Mouse (Mus musculus): Measurements from ENCODE around the gene Selenow. TPM values are rescaled to one million over a fixed set of nuclear protein-coding genes. Genes with fewer than 3 reads are reported as not detected.
A peak's percentile ranks its signal among the peaks of the same experiment; 100 is the strongest.
"Not testable (repeated sequence)": the region's sequence is repeated elsewhere in the genome, so short reads cannot be mapped to it uniquely, and the experiment has no call there.

Gene Selenow
- polyA plus RNA-seq, 1 experiment from 2014 or later = 550 TPM

- peak; percentile 97 for DNase-seq (ENCODE audit: low spot score)
Measured at GRCm38 (mm10) chr7:15945721-15946536, 23.7 kb upstream of the Selenow start, which contains the start of gene Nop53. Nop53 (minus strand) TSS chr7:15946074.

- no peak for DNase-seq (ENCODE audit: low spot score)
Measured at GRCm38 (mm10) chr7:15945211-15945610, 23.0 kb upstream of the Selenow start.

GRCm38 (mm10) chr7:15944311-15944710, 22.1 kb upstream of the Selenow start:
- no peak for DNase-seq (ENCODE audit: low spot score)

- DNase-seq (ENCODE audit: low spot score) = no peak
Measured at GRCm38 (mm10) chr7:15938621-15939020, 16.4 kb upstream of the Selenow start.

GRCm38 (mm10) chr7:15937491-15937890, 15.3 kb upstream of the Selenow start:
- DNase-seq (ENCODE audit: low spot score) = no peak

- DNase-seq (ENCODE audit: low spot score) = no peak
Measured at GRCm38 (mm10) chr7:15933437-15934359, 11.5 kb upstream of the Selenow start.

DNA sequence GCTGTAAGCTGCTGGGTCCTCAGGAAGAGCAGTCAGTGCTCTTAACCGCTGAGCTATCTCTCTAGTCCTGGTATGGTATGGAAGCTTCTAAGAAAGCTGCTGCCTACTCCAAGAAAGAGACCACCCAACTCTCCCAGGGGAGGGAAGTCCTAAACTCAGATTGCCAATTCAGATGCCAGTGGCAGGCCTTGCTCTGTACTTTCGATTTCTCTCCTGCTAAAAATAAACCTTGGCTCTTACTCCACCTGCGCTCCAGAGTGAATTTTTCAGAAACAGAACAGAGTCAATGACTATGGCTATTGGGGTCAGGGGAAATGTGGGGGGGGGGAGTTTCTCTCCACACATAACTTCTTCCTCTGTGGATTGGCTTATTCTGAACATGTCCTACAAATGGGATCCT, 9.4 kb upstream of the Selenow start:
- DNase-seq (ENCODE audit: low spot score) = no peak

- no peak for DNase-seq (ENCODE audit: low spot score)
Measured at GRCm38 (mm10) chr7:15930543-15930942, 8.3 kb upstream of the Selenow start.

GRCm38 (mm10) chr7:15929910-15930309, 7.7 kb upstream of the Selenow start:
- DNase-seq (ENCODE audit: low spot score) = peak; percentile 59

DNA sequence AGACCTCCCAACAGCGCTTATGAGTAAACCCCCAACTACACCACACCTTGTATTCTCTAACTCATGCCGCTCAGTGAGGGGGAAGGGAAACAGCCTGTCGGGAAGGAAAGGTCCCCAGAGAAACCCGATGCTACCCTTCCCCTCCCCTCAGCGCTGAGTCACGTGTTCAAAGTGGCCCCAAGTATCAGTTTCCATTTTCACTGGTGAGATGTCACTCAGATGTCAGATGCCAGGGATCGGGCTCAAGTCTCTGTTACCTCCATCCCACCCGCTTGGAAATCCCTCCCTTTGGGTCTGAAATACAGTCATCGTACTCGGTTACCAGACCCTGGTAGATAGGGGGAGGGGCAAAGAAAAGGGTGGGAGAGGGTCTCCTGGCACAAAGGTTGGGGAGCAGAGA, 406 bp downstream of the Selenow start:
- peak; percentile 63 for DNase-seq (ENCODE audit: low spot score)

GRCm38 (mm10) chr7:15920645-15921190, 1.5 kb downstream of the Selenow start:
- no peak for DNase-seq (ENCODE audit: low spot score)

DNA sequence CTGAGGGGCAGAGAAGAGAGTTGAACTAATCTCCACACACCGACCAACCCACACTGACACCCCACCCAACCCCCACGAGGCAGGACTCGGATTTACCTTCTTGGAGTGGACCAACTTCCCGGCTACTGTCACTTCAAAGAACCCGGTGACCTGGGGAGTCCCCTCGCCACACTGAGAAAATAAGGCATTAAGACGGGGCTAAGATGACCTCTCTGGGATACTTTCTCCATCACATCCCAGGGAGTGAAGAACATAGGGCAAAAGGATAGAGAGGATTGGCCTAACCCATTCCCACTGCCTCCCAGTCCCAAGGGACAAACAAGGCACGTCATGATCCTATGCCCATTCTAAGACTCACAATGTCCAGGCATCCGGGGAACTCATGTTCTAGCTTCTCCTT, 2.3 kb downstream of the Selenow start:
- no peak for DNase-seq (ENCODE audit: low spot score)

- DNase-seq (ENCODE audit: low spot score) = no peak
Measured at GRCm38 (mm10) chr7:15918371-15918770, 3.8 kb downstream of the Selenow start.

DNA sequence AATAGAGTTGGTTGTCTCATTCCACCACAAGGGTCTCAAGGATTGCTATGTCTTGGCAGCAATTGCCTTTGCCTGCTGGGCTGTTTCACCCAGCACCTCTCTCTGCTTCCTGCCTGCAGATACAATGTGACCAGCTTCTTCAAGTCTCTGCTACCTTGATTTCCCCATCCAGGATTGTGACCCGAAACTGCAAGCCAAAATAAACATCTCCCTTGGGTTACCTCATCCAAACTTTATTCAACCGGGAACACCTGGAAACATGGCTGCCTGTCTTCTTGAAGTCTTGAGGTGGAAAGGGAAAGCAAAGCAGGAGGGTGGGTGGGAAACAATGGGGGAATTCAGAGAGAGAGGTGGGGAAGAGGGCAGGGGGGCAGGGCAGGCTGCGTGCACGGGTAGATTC, 5.2 kb downstream of the Selenow start:
- DNase-seq (ENCODE audit: low spot score) = no peak

DNA sequence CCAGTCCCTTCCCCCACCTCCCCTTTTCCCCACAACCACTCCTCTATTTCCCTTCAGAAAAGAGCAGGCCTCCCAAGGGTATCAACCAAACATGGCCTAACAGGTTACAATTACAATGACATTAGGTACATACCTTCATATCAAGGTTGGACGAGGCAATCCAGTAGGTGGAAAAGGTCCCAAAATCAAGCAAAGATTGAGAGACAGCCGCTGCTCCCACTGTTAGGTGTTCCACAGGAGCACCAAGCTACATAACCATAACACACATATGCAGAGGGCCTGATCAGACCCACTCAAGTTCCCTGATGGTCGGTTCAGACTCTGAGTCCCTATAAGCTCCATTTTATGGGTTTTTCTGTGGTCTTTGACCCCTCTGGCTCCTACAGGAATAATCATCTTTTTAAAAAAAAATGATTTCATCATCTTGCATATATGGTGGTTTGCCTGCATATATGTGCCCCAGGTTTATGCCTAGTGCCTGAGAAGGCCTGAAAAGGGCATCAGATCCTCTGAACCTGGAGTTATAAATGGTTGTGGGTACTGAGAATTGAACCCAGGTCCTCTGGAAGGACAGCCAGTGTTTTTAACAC, 6.0 kb downstream of the Selenow start:
- no peak for DNase-seq (ENCODE audit: low spot score)

DNA sequence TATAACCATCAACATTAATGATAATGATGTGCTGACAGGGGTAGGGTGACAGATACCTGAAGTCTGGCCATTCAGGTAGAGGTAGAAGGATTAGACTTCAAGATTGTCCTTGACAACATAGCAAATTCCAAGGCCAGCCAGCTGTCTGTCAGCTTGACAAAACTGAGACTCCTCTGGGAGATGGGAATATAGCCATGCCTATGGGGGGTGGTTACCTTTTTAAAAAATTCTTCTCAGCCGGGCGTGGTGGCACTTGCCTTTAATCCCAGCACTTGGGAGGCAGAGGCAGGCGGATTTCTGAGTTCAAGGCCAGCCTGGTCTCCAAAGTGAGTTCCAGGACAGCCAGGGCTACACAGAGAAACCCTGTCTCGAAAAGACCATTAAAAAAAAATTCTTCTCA, 6.5 kb downstream of the Selenow start:
- not testable (repeated sequence) for DNase-seq (ENCODE audit: low spot score)

- no peak for DNase-seq (ENCODE audit: low spot score)
Measured at GRCm38 (mm10) chr7:15914751-15915150, 7.5 kb downstream of the Selenow start.

- peak; percentile 62 for DNase-seq (ENCODE audit: low spot score)
Measured at GRCm38 (mm10) chr7:15914252-15914651, 8.0 kb downstream of the Selenow start.

GRCm38 (mm10) chr7:15912183-15912582, 10.0 kb downstream of the Selenow start:
- peak; percentile 78 for DNase-seq (ENCODE audit: low spot score)

DNA sequence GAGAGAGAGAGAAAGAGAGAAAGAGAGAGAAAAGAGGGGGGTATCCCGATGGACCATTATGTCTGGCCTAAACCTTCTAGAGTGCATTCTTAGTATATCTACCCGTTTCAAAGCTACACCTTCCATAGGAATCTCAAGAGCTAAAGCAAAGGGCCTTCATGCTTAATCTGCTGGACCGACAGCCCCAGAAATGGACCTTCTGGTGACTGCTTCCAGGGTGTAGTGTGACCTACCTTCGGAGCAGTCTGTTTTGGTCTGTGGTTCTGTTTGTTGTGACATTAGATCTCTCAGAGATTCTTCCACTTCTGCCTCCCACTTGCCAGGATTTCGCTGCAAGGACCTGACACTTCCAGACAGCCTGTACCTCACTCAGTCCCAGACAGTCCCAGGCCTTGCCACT, 11.7 kb downstream of the Selenow start:
- DNase-seq (ENCODE audit: low spot score) = no peak

DNA sequence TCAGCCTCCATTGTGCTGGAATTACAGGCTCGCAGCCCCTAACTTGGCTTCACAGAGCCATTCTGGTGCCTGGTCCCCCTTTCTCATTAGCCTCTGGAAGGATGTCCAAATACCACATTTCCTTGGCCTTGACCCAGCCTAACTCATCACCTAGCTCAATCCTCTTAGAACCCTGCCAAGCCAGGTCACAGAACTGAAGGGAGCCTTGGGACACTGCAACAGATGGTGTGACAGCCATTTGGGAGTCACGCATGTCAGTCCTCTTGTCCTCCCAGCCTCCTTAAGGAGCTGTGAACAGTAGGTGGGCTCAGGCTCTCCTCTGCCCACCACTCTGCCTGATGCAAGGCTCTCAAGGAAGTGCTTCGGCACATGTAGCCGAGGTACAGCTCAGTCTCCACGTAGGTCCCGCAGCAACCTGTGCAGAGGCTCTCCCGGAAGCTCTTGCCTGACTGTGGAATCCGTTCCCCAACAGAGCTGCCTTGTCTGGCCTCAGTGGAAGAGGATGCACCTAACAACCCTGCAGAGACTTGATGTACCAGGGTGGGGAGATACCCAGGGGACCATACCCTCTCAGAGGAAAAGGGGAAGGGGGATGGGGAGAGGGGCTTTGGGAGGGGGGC, 14.1 kb downstream of the Selenow start:
- no peak for DNase-seq (ENCODE audit: low spot score)

All from thymus, postnatal 0 days (tissue).